Mouse (Mus musculus): ENCODE measurements around the gene Brsk1.
A peak's percentile ranks its signal among the peaks of the same experiment; 100 is the strongest.

Gene Brsk1

GRCm38 (mm10) chr7:4669156-4669555 lies 21.2 kb upstream of the Brsk1 start:
- DNase-seq (ENCODE audit: low spot score in 2 of 2): no peak

DNA sequence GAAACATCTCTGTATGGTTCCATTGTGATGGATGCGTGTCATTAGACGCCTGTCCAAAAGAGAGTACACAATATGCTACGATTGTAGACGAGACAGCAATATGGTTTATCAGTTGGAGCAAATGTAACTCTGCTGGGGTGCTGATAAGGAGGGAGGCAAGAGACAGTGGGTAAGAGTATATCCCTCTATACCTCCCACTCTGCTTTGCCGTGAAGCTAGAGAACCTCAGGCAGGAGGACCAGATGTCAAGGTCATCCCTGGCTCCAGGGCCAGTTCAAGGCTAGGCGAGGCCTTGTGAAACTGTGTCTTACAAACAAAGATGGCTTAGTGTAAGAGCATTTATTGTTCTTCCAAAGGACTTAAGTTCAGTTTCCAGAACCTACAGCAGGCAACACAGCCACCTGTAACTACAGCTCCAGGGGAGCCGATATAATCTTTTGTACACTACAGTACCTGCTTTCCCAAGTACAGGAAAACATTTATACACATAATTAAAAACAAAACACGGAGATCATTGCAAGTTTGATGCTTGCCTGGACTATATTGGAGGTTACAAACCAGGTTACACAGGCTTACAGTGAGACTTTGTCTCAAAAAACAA lies 19.6 kb upstream of the Brsk1 start:
- no peak for DNase-seq (ENCODE audit: low spot score in 2 of 2)

GRCm38 (mm10) chr7:4671956-4672355 lies 18.4 kb upstream of the Brsk1 start:
- DNase-seq (ENCODE audit: low spot score in 2 of 2): no peak

- no peak for DNase-seq (ENCODE audit: low spot score in 2 of 2)
Measured at GRCm38 (mm10) chr7:4674114-4674731, 16.2 kb upstream of the Brsk1 start.

DNA sequence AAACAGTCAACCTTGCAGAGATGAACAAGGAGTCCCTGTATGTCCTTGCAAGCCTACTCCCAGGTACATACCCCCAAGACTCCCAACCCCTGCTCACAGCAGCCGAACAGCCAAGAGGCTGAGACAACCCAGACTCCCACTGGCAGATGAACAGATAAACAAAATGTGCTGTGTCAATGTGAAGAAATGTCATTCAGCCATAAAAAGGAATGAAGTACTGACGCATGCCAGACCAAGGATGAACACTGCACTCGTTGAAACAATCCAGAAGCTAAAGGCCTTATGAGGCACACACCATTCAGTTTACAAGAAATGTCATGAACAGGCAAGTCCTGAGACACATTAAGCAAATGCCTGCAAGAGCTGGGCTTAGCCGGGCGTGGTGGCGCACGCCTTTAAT lies 15.2 kb upstream of the Brsk1 start:
- no peak for DNase-seq (ENCODE audit: low spot score in 2 of 2)

DNA sequence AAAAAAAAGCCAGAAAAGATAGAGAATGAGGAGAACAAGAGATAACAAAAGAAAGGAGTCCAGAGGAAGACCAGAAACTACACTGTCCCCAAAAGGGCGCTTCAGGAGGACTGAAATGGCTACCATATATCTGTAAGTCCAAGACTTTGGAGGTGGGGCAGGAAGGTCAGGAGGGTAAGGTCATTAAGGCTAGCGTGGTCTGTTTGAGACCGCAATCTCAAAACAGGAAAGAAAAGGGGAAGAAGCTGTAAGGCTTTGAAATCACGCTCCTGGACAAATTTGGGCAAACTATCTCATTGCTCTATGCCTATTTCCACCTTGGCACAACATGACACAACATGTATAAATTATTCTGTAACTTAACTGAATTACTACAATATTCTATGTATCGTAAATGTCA lies 7.1 kb upstream of the Brsk1 start:
- DNase-seq (ENCODE audit: low spot score in 2 of 2): no peak

DNA sequence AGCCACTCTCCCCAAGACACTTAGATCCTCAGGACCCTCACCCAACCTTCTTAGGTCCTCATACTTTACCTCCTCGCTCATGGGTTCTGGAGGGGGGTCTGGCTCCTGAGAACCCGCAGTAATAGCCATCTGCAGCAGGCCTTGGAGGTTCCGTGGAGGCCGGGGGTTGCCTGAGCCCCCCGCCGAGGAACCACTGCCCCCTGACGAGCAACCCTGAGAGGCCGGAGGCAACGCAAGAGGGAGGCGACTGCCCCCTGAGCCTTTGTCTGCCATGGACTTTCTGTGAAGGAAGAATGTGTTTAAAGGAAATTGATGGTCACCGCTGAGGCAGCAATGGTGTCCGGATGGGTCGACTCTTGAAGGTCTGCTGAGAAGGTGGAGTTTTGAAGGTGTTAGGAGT lies 6.2 kb upstream of the Brsk1 start:
- no peak for DNase-seq (ENCODE audit: low spot score in 2 of 2)

DNA sequence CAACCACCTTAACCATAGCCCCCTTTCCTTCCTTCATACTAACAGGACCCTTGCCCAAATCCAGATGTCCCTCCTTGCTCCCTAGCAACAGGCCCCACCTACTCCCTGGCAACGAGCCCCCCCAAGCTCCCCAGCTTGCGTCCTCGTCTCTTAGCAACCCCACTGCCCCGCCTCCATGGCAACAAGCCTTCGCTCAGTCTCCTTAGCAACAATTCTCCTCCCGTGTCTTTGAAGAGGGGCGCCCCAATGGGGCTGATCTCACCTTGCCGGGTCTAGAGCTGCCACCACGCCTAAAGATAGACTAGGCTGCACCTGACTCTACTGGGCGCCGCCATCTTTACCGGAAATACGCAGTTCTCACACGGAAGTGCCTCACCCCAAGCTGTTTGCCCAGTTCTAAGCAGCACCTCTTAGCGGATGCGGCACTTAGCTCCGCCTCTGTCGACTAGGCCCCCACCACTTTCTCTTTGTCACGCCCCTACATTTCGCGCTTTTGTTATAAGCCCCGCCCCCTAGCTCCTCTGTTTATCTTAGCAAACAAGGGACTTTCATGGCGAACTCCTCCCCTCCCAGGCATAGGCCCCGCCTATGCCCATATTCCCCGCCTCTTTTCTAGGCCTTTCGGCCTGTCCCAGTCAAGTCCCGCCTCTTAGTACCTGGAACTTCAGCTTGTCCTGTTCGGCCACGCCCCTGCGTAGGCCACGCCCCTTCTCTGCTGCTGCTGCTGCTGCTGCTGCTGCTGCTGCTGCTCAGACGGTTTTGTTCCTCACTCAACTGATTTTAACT lies 5.6 kb upstream of the Brsk1 start, which contains the start of gene Hspbp1:
Gene Hspbp1 (minus strand): TSS at position 437 of the 786 bp plus-strand sequence.
- DNase-seq (ENCODE audit: low spot score in 2 of 2): peak; percentile 99

- DNase-seq (ENCODE audit: low spot score in 2 of 2): no peak
Measured at GRCm38 (mm10) chr7:4690951-4691653, 698 bp downstream of the Brsk1 start.

DNA sequence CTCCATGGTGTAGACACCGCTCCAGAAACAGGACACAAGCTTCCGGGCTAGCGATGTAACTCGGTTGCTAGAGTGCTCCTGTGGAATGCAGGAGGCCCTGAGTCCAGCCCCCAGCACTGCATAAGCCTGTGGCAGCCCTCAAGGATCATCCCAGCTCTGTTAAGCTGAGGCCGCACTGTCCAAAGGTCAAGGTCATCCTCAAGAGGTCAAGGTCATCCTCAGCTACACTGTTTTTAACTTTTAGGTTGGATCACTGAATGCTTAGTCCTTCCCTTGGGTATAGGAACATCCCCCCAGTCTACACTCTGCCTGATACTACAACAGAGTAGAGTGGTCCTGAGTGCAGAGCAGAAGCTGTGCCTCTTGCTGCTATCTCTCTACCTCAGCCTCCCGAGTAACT lies 2.6 kb downstream of the Brsk1 start:
- DNase-seq (ENCODE audit: low spot score in 2 of 2): no peak

DNA sequence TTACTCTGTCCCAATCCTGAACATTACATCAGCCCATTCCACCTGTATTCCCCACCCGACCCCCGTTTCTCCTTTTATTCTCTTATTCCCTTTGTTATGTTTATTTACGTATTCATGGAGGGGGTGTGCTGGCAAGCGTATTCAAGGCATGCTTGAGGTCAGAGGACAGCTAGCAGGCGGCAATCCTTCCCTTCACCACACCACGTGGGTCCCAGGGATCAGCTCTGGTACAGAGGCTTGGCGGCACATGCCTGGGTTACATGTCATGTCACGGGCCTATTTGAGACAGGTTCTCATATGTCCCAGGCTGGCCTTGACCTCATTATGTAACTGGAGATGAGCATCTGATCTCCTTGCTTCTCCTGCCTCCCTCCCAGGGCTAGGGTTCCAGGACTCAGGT lies 11.9 kb downstream of the Brsk1 start:
- DNase-seq (ENCODE audit: low spot score in 2 of 2): no peak

DNA sequence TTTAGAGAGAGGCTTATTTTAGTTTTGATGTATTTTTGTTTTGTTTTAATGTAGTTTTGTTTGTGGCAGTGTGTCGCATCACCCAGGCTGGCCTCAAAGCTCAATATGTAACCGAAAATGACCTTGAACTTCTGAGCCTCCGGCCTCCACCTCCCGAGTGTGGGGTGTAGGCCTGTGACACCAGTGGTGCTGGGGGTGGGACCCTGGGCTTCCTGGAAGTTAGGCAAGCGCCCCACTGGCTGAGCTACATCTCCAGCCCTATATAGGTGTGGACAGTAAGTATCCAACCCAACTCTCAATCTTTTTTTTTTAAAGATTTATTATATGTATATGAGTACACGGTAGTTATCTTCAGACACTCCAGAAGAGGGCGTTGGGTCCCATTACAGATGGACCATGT lies 12.8 kb downstream of the Brsk1 start:
- DNase-seq (ENCODE audit: low spot score in 2 of 2): no peak

GRCm38 (mm10) chr7:4705098-4705497 lies 14.7 kb downstream of the Brsk1 start:
- peak in 1 of 2 experiments; percentile 25 for DNase-seq (ENCODE audit: low spot score in 2 of 2)

- no peak for DNase-seq (ENCODE audit: low spot score in 2 of 2)
Measured at GRCm38 (mm10) chr7:4712594-4712993, 22.2 kb downstream of the Brsk1 start.

DNA sequence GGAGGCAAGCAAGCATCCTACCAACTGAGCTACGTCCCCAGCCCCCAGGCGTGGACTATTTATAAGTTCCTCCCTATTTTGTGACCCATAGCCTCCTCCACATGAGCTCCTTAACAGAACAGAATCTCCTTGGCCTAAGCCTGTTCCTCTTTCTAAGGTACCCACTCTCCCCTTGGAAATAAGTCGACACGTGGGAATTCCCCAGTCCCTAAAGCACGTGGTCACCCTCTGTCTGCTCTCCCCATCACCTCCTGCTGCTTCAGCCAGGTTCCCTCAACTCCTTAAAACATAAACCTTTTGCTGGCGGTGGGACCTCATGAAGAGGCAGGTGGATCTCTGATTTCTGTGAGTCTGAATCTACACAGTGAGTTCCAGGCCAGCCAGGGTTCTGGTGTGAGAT lies 26.6 kb downstream of the Brsk1 start:
- DNase-seq (ENCODE audit: low spot score in 2 of 2): no peak

DNA sequence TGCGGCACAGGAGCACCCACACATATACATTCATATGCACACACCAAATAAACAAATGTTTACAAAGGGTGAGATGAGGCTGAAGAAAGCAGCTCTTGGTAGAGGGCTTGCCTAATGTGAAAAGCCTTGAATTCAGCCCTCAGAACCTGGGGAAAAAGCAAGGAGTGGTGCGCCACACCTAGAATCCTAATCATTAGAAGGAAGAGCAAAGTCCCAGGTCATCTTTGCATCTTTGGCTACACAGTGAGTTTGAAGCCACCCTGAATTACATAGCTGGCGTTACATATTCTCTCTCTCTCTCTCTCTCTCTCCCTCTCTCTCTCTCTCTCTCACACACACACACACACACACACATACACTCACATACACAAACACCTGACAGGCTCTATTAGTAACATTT lies 28.9 kb downstream of the Brsk1 start:
- DNase-seq (ENCODE audit: low spot score in 2 of 2): no peak

- DNase-seq (ENCODE audit: low spot score in 2 of 2): peak in 1 of 2 experiments; percentile 12
Measured at GRCm38 (mm10) chr7:4723508-4723907, 33.1 kb downstream of the Brsk1 start.

GRCm38 (mm10) chr7:4724359-4724758 lies 34.0 kb downstream of the Brsk1 start:
- DNase-seq (ENCODE audit: low spot score in 2 of 2): no peak

DNA sequence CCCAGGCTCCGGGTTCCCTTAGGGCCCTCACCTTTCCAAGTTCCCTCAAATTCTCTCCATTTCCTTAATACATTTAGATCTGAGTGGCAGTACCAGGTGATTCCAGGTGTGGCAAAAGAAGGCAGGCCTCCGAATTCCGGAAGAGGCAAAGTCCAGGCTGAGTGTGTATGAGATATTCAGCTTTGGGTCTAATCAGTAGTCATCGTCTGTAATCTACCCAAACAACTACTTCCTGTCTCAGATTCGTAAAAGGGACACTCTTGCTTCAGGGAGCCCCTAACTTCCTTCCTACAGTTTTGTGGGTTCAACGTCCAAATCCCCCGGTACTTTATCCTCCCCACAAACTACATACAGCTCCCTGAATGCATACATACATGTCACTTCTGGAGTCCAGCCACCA lies 34.8 kb downstream of the Brsk1 start, which contains the start of gene Tmem150b:
Gene Tmem150b (minus strand): TSS at position 81 of the 400 bp plus-strand sequence.
- no peak for DNase-seq (ENCODE audit: low spot score in 2 of 2)

DNA sequence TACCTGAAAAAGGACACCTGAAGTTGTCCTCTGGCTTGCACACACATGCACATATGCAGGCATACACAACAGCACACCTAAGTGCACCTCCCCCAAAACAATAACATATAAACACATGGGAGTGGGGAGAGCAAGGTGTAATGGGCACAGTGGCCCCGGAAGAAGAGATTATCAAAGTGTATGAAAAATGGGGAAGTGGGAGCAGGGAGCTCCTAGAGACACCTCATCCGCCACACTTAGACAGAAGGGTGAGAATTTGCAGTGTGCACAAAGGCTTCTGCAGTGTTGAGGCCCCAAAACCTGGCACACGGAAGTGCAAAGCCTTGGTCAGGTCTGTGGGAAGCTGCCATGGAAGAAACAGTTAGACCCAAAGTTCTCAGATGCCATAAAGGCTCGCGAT lies 40.7 kb downstream of the Brsk1 start:
- DNase-seq (ENCODE audit: low spot score in 2 of 2): no peak

- DNase-seq (ENCODE audit: low spot score in 2 of 2): no peak
Measured at GRCm38 (mm10) chr7:4732968-4733392, 42.6 kb downstream of the Brsk1 start.

GRCm38 (mm10) chr7:4739041-4739543 lies 48.7 kb downstream of the Brsk1 start:
- DNase-seq (ENCODE audit: low spot score in 2 of 2): no peak
